Mouse (Mus musculus) neural tube, embryonic 14.5 days (tissue): Measurements from ENCODE around the gene 4930595D18Rik. TPM values are rescaled to one million over a fixed set of nuclear protein-coding genes. Genes with fewer than 3 reads are reported as not detected.

ENCODE experiments used
- ATAC-seq: fragments of 200-750 bp; cut with Nextera tagmentation; 2 replicates; pipeline ENCODE4 v1.8.0; 2017; ENCODE audit warnings: low read depth, mild to moderate bottlenecking, moderate TSS enrichment, moderate library complexity
- H3K27ac ChIP-seq: fragments of 300-500 bp; sonication (generic); 2 replicates; pipeline ENCODE4 v1.5.1; 2014; ENCODE audit warnings: low read depth, mild to moderate bottlenecking, control low read depth, low read length, moderate library complexity, mixed read lengths
- H3K27me3 ChIP-seq: fragments of 300-500 bp; sonication (generic); 2 replicates; pipeline ENCODE4 v1.6.1; 2014; ENCODE audit warnings: low read length; ENCODE audit not compliant: control insufficient read depth, insufficient read depth
- H3K36me3 ChIP-seq: fragments of 300-500 bp; sonication (generic); 2 replicates; pipeline ENCODE4 v1.6.1; 2014; ENCODE audit warnings: low read length, mixed read lengths; ENCODE audit not compliant: control insufficient read depth, insufficient read depth
- H3K4me1 ChIP-seq: fragments of 300-500 bp; sonication (generic); 2 replicates; pipeline ENCODE4 v1.6.1; 2014; ENCODE audit warnings: low read length; ENCODE audit not compliant: control insufficient read depth, insufficient read depth
- H3K4me2 ChIP-seq: fragments of 300-500 bp; sonication (generic); 2 replicates; pipeline ENCODE4 v1.6.1; 2014; ENCODE audit warnings: mild to moderate bottlenecking, low read depth, low read length, control low read depth
- H3K4me3 ChIP-seq: fragments of 300-500 bp; sonication (generic); 2 replicates; pipeline ENCODE4 v1.5.1; 2014; ENCODE audit warnings: low read depth, low read length, control low read depth, mixed read lengths
- H3K9ac ChIP-seq: fragments of 300-500 bp; sonication (generic); replicated peaks from 2 replicates; pipeline ENCODE4 v1.6.1; 2014; ENCODE audit warnings: low read depth, mild to moderate bottlenecking, control low read depth, low read length, mixed read lengths
- H3K9me3 ChIP-seq: fragments of 300-500 bp; sonication (generic); 2 replicates; pipeline ENCODE4 v1.6.1; 2016; ENCODE audit warnings: low read length; ENCODE audit not compliant: control insufficient read depth
- WGBS: fragments of 180-500 bp; shearing (Covaris S2); extraction: QIAGEN DNeasy Blood & Tissue Kit; methylation state at CpG from one replicate; pipeline ENCODE4 v1.1.7; 2014; 5-methylcytosine and 5-hydroxymethylcytosine counted together
- polyA plus RNA-seq: library from polyadenylated mRNA; unstranded; fragments of >200 nt; fragmentation: Nextera tagmentation; extraction: Ambion mirVana; gene quantifications from 2 replicates; pipeline ENCODE4 v1.2.1, GENCODE M21; 2014

4930595D18Rik gene
- polyA plus RNA-seq, 1 experiment from 2014 or later, result not detected

DNA sequence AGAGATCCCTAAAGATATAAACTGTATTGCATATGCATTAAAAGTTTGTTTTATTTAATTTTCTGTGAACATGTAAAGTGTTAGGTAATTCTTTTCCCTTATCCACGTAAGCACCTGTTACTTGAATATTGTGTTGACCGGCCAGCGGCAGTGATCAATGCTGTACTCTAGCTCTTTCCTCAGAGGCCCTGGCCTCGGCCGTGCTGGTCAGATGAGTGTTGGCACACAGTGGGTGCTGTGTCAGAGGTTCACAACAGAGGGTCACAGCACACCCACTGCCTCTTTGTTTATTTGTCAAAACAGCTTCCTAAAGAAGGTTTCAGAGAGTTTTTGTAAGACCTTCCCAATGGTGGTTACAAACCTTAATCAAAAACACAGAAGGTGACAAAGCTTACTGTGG is 69.7 kb downstream of the 4930595D18Rik start:
- Histone ChIP-seq H3K9ac (no peak overlapping the region), H3K27ac (no peak overlapping the region), H3K27me3 (no peaks in the 10 kb centered on the region), H3K4me1 (no peaks in the 10 kb centered on the region), H3K4me2 (no peak overlapping the region), H3K36me3 (peaks cover 36% of the 10 kb centered on the region), H3K9me3 (no peaks in the 10 kb centered on the region), H3K4me3 (no peak overlapping the region)
- 94% methylated on average over 5 of the region's 5 CpGs for WGBS
- no peak for ATAC-seq

DNA sequence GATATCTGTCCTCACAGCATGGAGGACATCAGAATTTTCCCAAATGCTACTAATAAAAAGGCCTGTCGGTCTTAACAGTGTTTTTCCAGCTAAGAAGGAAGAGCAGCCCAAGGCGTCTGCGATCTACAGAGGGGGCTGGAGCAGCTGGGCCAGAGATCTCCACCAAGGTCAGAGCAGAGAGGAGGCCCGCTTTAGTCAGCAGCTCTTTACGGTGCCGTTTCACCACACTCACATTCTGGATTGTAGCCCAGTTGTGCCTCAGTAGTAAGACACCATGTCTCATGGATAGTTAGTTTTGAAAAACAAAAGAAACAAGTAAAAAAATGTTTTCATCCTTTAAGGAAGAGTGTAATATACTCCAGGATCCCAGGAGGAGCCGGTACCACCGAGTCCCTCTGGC is 73.1 kb downstream of the 4930595D18Rik start:
- 98% methylated on average over 8 of the region's 8 CpGs for WGBS
- ATAC-seq, result no peak
- Histone ChIP-seq H3K9me3 (no peaks in the 10 kb centered on the region), H3K27me3 (no peaks in the 10 kb centered on the region), H3K4me3 (no peak overlapping the region), H3K36me3 (peaks cover 48% of the 10 kb centered on the region), H3K4me1 (no peaks in the 10 kb centered on the region), H3K9ac (no peak overlapping the region), H3K27ac (no peak overlapping the region), H3K4me2 (no peak overlapping the region)

Other genes starting within 250 kb of the 4930595D18Rik start
- gene Ankrd9, start 205.5 kb downstream of the 4930595D18Rik start, polyA plus RNA-seq, result 8.5 and 10.8 TPM in 2 replicates
- 7.4 and 9.1 TPM in 2 replicates for gene Rcor1, start 145.1 kb downstream of the 4930595D18Rik start, polyA plus RNA-seq
- gene Traf3, start 18.1 kb downstream of the 4930595D18Rik start, polyA plus RNA-seq, result 20.1 and 22.1 TPM in 2 replicates
- 15.6 and 28.1 TPM in 2 replicates for gene Amn, start 86.6 kb upstream of the 4930595D18Rik start, polyA plus RNA-seq
- gene Cdc42bpb, start 193.2 kb upstream of the 4930595D18Rik start, polyA plus RNA-seq, result 43.4 and 54.1 TPM in 2 replicates
- gene Lbhd2, start 222.3 kb upstream of the 4930595D18Rik start, polyA plus RNA-seq, result 0.43 and 1.5 TPM in 2 replicates
- 1.2 and 2.0 TPM in 2 replicates for gene Exoc3l4, start 232.5 kb upstream of the 4930595D18Rik start, polyA plus RNA-seq